Mouse (Mus musculus): ENCODE measurements at regions not wholly inside any gene's neighbourhood (a gene's known extent, or its start where the extent isn't known, plus 50 kb on each side); places are given as distances from the start of the nearest gene placed in this dataset.

GRCm38 (mm10) chr9:30523852-30524251, 96.9 kb downstream of the Snx19 start:
- Histone ChIP-seq H3K27ac (no peak overlapping the region), H3K27me3 (ENCODE audit: insufficient read depth, low read length) (no peaks in the 10 kb centered on the region), H3K9me3 (replicated peaks; ENCODE audit: low read length) (no peaks in the 10 kb centered on the region), H3K4me2 (ENCODE audit: low read length) (no peak overlapping the region), H3K4me3 (replicated peaks; ENCODE audit: low read depth, low read length) (no peak overlapping the region), H3K9ac (ENCODE audit: low read depth, low read length) (no peak overlapping the region), H3K4me1 (replicated peaks; ENCODE audit: insufficient read depth, low read length) (no peaks in the 10 kb centered on the region), H3K36me3 (ENCODE audit: insufficient read depth, low read length) (no peaks in the 10 kb centered on the region)
- ATAC-seq (replicated peaks; ENCODE audit: low FRiP score, low read depth) (no peak), DNase-seq (ENCODE audit: low spot score) (no peak)
- WGBS = 77% methylated on average over 2 of the region's 2 CpGs
- no peak for TF ChIP-seq CTCF (IDR thresholded peaks at IDR 0.05; ENCODE audit: low read depth)

GRCm38 (mm10) chr9:30522595-30523350, 95.9 kb downstream of the Snx19 start:
- ATAC-seq (replicated peaks; ENCODE audit: low FRiP score, low read depth) (no peak), DNase-seq (ENCODE audit: low spot score) (peak; percentile 12)
- H3K4me1 ChIP-seq (replicated peaks; ENCODE audit: insufficient read depth, low read length) = no peaks in the 10 kb centered on the region
- H3K27me3 ChIP-seq (ENCODE audit: insufficient read depth, low read length) = no peaks in the 10 kb centered on the region
- no peak overlapping the region for H3K4me2 ChIP-seq (ENCODE audit: low read length)
- H3K4me3 ChIP-seq (replicated peaks; ENCODE audit: low read depth, low read length) = no peak overlapping the region
- H3K9ac ChIP-seq (ENCODE audit: low read depth, low read length) = no peak overlapping the region
- WGBS = 69% methylated on average over 10 of the region's 10 CpGs
- no peaks in the 10 kb centered on the region for H3K9me3 ChIP-seq (replicated peaks; ENCODE audit: low read length)
- H3K27ac ChIP-seq = no peak overlapping the region
- no peaks in the 10 kb centered on the region for H3K36me3 ChIP-seq (ENCODE audit: insufficient read depth, low read length)
- TF ChIP-seq CTCF (IDR thresholded peaks at IDR 0.05; ENCODE audit: low read depth) = no peak

- TF ChIP-seq CTCF (IDR thresholded peaks at IDR 0.05; ENCODE audit: low read depth) = no peak
- DNase-seq (ENCODE audit: low spot score) = no peak
- no peaks in the 10 kb centered on the region for H3K9me3 ChIP-seq (replicated peaks; ENCODE audit: low read length)
- no peak for ATAC-seq (replicated peaks; ENCODE audit: low FRiP score, low read depth)
- no peaks in the 10 kb centered on the region for H3K4me1 ChIP-seq (replicated peaks; ENCODE audit: insufficient read depth, low read length)
- no peak overlapping the region for H3K4me2 ChIP-seq (ENCODE audit: low read length)
- no peak overlapping the region for H3K27ac ChIP-seq
- 90% methylated on average over 6 of the region's 6 CpGs for WGBS
- no peak overlapping the region for H3K9ac ChIP-seq (ENCODE audit: low read depth, low read length)
- H3K36me3 ChIP-seq (ENCODE audit: insufficient read depth, low read length) = no peaks in the 10 kb centered on the region
- no peak overlapping the region for H3K4me3 ChIP-seq (replicated peaks; ENCODE audit: low read depth, low read length)
- H3K27me3 ChIP-seq (ENCODE audit: insufficient read depth, low read length) = no peaks in the 10 kb centered on the region
These were observed 94.8 kb downstream of the Snx19 start for GRCm38 (mm10) chr9:30521556-30522240.

- ATAC-seq (replicated peaks; ENCODE audit: low FRiP score, low read depth) (peak; percentile 49; the same call in 1 of the 2 replicates), DNase-seq (ENCODE audit: low spot score) (peak; percentile 49)
- Histone ChIP-seq H3K4me1 (replicated peaks; ENCODE audit: insufficient read depth, low read length) (no peaks in the 10 kb centered on the region), H3K27ac (no peak overlapping the region), H3K9me3 (replicated peaks; ENCODE audit: low read length) (no peaks in the 10 kb centered on the region), H3K27me3 (ENCODE audit: insufficient read depth, low read length) (no peaks in the 10 kb centered on the region), H3K9ac (ENCODE audit: low read depth, low read length) (no peak overlapping the region), H3K4me3 (replicated peaks; ENCODE audit: low read depth, low read length) (no peak overlapping the region), H3K4me2 (ENCODE audit: low read length) (no peak overlapping the region), H3K36me3 (ENCODE audit: insufficient read depth, low read length) (no peaks in the 10 kb centered on the region)
- WGBS = 33% methylated on average over 9 of the region's 9 CpGs
- no peak for TF ChIP-seq CTCF (IDR thresholded peaks at IDR 0.05; ENCODE audit: low read depth)
These were observed 94.0 kb downstream of the Snx19 start for GRCm38 (mm10) chr9:30520853-30521439.

GRCm38 (mm10) chr9:30520116-30520515, 93.2 kb downstream of the Snx19 start:
- DNase-seq (ENCODE audit: low spot score) (no peak), ATAC-seq (replicated peaks; ENCODE audit: low FRiP score, low read depth) (no peak)
- Histone ChIP-seq H3K4me2 (ENCODE audit: low read length) (no peak overlapping the region), H3K27ac (no peak overlapping the region), H3K36me3 (ENCODE audit: insufficient read depth, low read length) (no peaks in the 10 kb centered on the region), H3K9me3 (replicated peaks; ENCODE audit: low read length) (no peaks in the 10 kb centered on the region), H3K9ac (ENCODE audit: low read depth, low read length) (no peak overlapping the region), H3K4me3 (replicated peaks; ENCODE audit: low read depth, low read length) (no peak overlapping the region), H3K27me3 (ENCODE audit: insufficient read depth, low read length) (no peaks in the 10 kb centered on the region), H3K4me1 (replicated peaks; ENCODE audit: insufficient read depth, low read length) (no peaks in the 10 kb centered on the region)
- WGBS = 81% methylated on average over 1 of the region's 1 CpGs
- no peak for TF ChIP-seq CTCF (IDR thresholded peaks at IDR 0.05; ENCODE audit: low read depth)

- Histone ChIP-seq H3K4me2 (ENCODE audit: low read length) (no peak overlapping the region), H3K27me3 (ENCODE audit: insufficient read depth, low read length) (no peaks in the 10 kb centered on the region), H3K4me1 (replicated peaks; ENCODE audit: insufficient read depth, low read length) (no peaks in the 10 kb centered on the region), H3K27ac (no peak overlapping the region), H3K9me3 (replicated peaks; ENCODE audit: low read length) (no peaks in the 10 kb centered on the region), H3K4me3 (replicated peaks; ENCODE audit: low read depth, low read length) (no peak overlapping the region), H3K36me3 (ENCODE audit: insufficient read depth, low read length) (no peaks in the 10 kb centered on the region), H3K9ac (ENCODE audit: low read depth, low read length) (no peak overlapping the region)
- ATAC-seq (replicated peaks; ENCODE audit: low FRiP score, low read depth) = no peak
- WGBS = 91% methylated on average over 1 of the region's 1 CpGs
- DNase-seq (ENCODE audit: low spot score) = no peak
- TF ChIP-seq CTCF (IDR thresholded peaks at IDR 0.05; ENCODE audit: low read depth) = no peak
These were observed 92.3 kb downstream of the Snx19 start for GRCm38 (mm10) chr9:30519231-30519630.
